Mouse (Mus musculus): ENCODE data around the gene Mbd3.

DNA sequence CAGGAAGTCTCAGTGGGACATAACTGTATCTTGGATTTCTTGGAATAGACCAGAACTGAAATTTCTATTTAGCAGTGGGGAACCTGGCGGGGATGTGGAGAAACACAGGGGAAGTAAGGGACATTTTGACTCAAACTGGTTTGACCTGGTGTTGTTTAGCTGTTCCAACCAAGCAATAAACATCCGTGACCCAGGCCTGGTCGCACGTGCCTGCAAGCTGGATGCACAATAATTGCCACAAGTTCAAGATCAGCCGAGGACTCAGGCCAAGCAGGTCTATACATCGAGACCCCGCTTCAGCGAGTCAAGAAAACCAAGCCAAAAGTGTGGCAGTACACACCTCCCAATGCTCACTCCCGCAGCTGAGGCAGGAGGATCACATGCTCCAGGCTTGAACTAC lies 27.4 kb downstream of the Mbd3 start:
- TF ChIP-seq POLR2A (IDR thresholded peaks at IDR 0.05; ENCODE audit: low read depth, low read length) (no peak), CTCF (IDR thresholded peaks at IDR 0.05; ENCODE audit: extremely low read depth, insufficient read length, insufficient replicate concordance, low read depth, low read length) (no peak)
